Mouse (Mus musculus) mature B cell (primary cell): ENCODE measurements around the gene Gmds.

ENCODE experiments used
- in situ Hi-C: fragments of 300-500 bp; cut with MboI; formaldehyde crosslinking; loops from 2 replicates; pipeline ENCODE4 v1.14.3; 2019

Gmds gene

DNA sequence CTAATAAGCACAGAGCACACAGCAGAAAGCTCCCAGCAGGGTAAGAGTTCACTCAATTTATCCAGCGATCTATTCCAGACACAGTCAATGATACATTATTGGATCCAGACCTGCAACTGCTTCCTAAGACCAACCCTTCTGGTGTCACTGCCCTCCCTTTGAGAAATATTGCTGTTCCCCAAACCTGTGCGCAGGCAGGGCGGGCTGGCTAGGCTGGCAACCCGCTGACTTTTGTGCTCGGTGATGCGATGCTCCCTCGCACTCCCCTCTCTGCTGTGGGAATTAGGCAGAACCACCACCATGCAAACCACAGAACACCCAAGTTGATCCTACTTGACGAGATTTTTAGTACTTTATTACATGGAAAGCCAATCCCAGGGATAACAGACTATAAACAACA, 304.4 kb downstream of the Gmds start:
- in situ Hi-C loops: no loop called here

DNA sequence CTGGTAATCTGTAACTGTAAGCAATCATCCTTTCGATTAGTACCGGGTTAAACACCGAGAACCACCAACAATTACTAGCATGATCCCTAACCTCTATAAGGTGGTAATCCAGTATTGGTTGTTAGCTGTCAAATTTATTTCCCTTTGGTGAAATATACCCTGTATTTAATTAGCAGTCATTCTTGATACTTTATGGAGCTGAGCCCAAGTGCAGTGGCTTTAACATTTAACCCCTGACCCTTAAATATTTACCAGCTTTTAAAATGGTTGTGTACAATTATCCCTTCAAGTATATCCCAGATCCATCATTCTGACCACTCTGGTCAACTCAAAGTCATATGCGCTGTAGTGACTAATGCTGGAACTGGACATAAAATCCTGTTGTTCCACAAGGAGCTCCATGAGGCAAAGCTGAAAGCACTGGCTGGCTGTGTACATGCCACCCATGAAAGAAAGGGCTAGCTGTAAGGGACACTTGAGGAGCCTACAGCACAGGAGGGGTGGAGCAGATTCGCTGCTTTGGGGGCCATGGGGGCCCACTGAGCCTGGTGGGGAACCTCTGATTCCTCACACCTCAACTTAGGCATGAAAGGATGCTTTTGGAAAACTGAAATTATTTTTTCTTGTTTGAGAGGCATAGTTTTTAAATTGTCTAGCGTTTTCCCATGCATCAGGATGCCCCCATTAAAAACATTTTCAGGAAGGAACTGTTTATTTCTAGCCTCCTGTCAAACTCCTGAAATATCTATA, 312.1 kb downstream of the Gmds start:
- in situ Hi-C loops: no loop called here

DNA sequence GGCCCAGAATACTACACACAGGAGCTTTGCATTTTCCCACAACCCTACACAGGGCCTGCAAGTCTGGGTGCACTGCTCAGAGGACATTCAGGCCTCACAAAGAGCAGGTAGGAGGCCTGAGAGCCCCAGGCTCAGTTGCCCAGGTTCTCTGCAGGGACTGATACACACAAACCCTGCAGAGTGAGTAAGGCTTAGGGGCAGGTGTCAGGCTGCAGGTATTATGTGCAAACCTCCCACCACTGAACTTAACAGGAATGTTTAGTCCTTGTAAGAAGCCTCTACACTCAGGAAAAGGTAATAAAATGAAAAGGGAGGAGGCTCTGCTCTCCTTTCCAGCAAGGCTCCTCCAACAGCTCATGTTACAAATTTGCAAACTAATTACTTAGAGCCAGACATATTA, 313.7 kb downstream of the Gmds start:
- in situ Hi-C loops: no loop called here

DNA sequence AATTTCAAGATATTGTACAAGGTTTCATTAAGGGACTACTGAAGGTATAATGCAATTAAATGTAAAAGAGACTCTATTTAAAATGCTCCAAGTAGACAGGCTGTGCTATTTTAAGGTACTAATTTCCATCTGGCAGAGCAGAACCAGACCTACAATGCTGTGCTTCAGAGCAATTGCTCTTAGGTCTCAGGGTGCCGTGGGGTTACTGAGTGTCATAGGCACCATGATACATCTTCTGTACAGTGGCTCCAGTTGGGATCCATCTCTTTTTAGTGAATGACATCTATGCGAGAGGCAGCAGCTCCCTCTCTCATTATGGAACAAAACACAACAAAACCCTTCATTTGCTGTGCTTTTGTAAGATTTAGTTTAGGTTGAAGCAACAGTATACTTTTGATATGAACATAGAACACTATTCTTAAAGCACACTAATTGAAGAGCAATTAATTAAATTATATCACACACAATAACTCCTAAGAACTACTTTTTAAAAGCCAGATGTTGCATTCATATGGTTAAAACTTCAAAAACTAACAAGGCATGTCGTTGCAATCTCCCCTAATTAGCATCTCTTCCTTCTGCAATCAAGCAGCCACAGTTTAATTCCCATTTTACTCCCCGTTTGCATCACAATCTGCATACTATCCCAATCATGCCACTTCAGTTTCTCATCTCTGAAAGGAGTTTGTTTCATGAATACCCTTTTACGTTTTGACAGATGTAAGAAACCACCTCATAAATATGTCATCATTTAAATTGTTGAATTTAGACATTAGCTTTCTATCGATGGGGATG, 317.9 kb downstream of the Gmds start:
- in situ Hi-C loops: no loop called here

DNA sequence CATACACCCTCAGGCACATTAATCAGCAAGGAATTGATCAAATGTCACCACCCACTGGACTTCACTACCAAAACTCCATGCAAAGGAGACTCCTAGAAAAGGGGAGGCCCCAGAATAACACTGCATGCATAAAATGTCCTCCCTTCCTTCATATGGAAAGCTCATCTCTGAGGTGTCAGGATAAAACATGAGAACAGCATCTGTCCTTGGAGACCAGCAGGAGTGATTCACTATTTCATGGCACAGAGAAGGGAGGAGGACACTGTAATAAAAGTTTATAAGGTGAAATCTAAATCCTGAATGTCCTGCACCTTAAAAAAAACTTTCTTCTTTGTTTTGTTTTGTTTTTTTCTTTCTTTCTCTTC, 319.3 kb downstream of the Gmds start:
- in situ Hi-C loops: no loop called here

DNA sequence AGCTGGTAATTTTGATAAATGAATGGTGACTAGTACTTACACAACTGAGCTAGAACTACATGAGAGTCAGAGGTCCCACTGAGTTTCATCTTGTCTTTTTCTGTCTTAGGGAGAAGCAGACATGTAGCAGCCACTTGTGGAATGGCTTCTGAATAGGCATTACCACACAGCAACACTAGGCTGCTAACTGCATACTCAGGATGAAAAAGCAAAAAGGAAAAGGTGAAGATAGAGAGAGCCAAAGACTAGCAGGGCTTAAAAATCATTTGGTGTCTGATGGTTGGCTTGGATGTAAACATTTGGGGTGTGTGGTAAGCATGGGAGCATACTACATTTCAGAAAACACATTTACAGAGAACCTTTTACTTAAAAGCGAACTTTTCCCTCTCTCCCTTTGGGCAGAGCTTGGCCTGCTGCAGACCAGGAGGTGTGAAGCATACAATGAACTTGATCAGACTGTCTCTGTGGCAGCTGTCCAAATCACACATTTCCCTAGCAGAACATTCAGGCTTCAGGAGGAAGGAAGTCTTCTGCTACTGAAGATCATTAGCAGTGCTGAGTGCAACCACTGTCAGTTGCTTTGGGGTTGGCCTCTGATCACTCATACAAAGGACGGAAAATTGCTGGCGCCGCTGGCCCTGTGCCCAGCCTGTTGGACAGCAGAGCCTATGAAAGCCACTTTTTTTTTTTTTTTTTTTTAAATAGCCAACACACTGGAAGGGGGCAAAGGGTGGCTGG, 319.9 kb downstream of the Gmds start:
- in situ Hi-C loops: no loop called here

DNA sequence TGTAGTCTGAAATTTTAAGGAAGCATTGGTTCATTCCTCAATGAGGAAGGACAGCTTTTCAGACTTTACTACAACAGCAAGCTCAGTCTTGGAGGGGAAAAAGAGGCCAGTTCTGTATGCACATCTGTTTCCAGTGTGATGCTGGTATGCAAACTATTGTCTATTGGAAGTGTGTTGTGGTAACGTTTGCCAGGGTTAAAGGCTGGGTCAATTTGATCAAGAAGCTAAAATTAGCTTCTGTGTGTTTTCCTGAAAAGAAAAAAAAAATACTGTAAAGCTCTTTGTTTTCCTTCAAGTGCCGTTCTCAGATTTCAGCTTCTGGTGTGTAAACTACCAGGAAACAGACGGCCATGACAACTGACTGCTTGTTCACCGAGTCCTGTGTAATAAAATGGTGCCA, 329.7 kb downstream of the Gmds start:
- in situ Hi-C loops: no loop called here

DNA sequence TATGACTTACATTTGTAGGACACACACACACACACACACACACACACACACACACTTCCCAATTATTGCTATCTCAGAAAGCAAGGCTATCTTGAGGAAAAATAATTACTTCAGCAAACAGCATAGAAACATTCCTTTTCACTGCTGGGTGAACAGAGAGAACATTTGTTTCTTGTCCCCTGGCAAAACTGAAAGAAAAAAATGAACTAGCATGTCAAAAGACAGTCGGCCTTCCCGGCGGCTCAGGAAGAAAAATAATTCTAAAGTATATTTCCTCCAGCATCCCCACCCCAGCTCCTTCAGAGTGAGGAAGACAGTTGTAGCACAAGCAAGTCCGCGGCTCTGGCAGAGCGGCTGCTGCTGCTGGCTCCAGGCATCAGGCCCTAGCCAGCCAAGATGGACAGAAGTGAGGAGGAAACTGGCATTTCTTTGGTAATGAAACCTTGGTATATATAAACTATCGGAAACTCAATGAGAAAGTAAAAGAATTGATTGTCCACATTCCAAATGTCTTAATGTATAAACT, 330.4 kb downstream of the Gmds start:
- in situ Hi-C loops: no loop called here

DNA sequence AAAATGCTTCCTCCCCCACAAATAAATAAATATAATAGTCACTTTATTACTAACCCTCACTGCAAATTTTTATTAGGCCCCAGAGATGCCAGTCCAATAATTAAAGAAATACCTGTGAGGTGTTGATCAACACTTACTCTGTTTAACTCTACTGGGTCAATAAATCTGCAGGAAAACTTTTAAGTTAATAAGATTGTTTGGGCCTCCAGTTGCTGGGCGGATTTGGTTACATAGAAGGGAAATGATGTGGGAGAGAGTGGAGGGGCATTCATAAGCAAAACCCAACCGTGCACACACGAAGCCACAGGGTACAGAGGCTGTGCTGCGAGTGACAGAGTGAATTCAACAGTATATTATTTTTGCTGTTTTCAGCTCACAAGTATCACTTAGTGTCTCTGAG, 345.1 kb downstream of the Gmds start:
- in situ Hi-C loops: no loop called here

DNA sequence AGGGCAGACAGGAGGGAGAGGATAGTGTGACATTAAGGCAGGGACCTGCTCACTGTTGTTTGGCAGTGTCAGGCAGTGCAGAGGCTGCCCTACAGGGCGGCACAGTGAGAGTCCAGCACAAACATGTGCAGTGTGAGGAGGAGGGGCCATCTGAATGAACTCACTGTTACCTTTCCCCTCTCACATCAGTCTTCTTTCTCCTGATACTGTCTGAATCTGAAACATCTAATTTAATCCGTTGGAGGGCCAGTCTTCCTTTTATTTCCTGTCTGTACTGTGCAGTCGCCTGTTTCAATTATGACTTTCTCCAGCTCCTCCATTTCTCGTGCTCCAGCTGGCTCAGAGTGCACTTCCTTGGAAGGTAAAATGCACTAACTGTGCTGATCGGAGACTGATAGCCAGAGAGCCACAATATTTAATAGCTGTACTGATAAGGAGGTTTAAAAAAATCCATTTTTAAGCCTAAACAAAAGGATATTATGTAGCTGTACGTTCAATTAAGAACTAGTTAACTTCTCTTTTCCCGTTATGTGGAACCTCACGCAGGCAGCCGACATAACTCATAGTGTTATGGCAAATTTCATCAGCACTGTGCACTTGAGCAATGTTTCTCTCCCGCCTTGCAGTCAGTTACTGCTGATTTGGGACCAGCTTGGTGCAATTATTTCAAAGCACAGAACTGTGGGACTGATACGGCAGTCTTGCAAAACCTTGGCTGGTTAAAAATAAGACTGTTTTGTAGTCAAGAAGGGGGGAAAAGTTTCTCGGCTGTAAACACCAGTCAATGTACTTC, 345.9 kb downstream of the Gmds start:
- in situ Hi-C loops: no loop called here

DNA sequence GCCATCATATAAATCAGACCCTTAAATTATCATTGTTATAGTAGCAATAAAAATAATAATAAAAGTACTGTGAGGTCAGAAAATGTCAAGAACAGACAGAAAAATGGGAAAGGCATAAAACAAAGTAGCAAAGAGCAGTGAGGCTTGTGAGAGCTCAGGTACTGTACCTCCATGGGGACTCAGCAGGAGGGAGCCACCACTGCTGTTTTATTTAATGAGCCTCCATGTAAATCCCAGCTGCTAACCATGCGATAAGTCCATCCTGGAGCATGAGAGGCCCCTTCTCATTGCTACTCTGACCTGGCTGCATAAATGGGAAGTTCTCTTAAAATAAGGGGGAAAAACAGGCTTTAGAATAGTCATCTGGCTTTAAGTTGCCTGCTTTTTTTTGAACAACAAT, 357.3 kb downstream of the Gmds start:
- in situ Hi-C loops: no loop called here

DNA sequence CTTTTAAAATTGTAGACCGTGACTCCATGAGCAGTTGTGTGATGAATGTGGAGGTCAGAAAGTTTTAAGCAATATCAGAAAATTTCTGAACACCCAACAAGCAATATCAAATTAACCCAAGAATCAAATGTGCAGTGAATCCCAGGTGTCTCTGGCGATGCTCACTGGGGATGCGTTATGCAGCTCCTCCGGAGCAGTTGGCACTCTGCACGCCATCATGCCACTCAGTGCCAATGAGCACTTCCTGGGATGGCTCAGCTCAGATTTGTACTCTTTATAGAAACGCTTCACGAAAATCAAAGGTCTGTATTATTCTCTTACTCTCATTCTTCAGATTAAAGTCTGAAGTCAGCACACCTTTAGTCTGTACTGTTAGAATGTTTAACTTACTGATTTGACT, 360.4 kb downstream of the Gmds start:
- in situ Hi-C loops: no loop called here

DNA sequence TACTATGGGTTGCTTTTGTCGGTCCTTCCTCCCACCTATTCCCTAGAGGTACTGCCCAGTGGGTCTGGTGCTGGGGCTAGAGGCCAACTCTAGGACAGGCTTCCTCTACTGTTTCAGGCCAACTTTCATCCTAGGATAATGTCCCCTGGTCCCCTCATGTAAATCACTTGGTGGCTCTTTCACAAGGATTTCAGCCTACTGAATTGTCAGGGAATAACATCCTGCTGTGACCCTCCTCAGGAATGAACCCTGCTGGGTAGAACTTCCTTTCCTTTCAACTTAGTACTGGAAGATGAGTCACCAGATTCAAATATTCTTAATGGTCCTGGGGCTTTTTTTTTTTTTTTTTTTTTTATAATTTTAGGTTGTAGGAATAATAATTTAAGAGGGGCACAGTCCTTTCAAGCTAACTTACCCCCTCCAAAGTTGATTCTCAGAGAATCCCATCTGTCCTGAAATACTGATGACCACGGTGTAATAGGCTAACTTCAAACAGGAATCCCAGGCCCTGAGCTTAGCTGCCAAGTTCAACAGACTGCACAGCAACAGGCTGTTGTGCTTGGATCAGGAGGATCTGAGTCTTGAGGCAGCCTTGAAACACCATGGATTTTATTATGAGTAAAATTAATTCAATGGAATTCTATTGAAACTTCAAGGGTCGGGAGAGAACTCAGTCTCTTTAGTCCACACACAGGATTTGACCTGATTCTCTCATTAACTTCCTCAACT, 363.6 kb downstream of the Gmds start:
- in situ Hi-C loops: no loop called here

DNA sequence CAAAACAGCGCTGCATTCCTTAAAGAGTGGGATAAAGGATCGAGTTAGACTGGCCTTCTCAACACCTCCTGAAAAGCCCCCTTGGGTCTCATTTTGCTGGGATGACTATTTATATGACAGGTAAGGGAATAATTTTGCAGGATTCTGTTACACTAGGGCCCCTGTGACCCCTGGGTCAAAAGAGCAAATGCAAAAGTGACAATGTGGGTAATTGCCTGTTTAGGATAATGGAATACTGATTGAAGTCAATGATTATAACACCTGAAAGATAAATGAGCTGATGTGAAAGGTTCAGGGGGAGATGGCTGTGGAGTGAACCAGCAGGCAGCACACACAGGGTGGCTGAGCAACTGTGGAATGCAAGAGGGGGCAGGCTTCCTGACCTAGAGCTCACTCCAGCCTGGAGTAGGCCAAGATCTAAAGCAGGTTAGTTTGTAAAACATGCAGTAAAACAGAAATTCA, 367.5 kb downstream of the Gmds start:
- in situ Hi-C loops: no loop called here

DNA sequence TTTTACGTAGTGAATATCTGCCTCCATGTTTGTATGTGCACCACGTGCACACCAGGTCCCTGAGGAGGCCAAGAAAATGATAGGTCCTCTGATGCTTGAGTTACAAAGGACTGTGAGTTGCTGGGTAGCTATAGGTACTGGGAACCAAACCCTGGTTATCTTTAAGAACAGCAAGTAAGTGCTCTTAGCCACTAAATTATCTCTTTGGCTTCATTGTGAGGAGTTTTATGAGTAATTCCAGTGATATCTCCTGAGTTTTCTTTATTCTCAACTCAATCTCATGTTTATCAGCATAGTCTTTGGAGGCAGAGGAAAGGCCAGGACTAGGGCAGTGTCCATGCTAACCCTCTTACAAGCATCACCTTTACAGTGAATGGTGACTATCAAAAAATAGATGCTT, 370.3 kb downstream of the Gmds start:
- in situ Hi-C loops: no loop called here

DNA sequence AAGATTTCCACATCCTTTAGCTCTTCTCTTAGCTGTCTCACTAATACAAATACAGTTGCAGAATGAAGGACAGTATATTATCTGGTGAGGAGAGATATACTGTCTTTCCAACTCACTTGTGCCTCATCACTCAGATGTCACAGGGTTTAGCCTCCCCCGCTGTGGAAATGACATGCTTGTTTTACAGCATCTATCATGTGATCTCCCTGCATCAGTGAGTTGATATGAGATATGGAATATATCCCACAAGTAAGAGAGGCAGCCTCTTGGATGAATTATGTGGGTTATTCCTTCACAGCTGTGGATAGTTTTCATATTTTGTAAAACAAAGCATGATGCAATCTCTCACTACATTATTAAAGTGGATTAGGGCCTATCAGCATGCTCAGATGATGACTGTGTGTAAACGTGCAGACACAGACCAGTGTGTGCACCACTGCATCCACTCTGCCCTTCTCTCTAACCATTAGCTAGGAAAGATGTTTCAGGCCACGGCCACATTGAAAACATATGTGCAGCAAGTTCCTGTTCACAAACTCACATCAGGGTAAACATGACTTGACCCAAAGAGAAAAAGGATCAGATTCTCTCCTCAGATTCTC, 371.5 kb downstream of the Gmds start:
- in situ Hi-C loops: no loop called here

DNA sequence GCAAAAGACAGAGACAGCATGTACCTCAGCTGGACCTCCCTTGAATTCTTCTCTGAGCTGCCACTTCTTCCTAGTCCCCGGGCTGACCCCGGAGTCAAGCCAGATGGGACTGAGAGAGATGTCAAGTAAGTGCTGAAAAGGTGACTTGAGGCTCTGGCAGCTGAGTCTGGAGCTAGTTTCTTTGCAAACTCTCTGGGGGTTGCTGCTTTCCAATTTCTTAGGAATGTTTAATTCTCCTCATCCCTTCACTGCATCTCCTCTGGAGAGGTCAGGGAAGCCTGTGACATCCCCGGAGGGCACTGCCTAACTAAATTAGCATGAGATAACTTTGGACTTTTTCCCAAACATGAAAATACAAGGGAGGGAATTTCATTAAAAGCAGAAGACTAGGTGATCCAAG, 378.0 kb downstream of the Gmds start:
- in situ Hi-C loops: no loop called here

DNA sequence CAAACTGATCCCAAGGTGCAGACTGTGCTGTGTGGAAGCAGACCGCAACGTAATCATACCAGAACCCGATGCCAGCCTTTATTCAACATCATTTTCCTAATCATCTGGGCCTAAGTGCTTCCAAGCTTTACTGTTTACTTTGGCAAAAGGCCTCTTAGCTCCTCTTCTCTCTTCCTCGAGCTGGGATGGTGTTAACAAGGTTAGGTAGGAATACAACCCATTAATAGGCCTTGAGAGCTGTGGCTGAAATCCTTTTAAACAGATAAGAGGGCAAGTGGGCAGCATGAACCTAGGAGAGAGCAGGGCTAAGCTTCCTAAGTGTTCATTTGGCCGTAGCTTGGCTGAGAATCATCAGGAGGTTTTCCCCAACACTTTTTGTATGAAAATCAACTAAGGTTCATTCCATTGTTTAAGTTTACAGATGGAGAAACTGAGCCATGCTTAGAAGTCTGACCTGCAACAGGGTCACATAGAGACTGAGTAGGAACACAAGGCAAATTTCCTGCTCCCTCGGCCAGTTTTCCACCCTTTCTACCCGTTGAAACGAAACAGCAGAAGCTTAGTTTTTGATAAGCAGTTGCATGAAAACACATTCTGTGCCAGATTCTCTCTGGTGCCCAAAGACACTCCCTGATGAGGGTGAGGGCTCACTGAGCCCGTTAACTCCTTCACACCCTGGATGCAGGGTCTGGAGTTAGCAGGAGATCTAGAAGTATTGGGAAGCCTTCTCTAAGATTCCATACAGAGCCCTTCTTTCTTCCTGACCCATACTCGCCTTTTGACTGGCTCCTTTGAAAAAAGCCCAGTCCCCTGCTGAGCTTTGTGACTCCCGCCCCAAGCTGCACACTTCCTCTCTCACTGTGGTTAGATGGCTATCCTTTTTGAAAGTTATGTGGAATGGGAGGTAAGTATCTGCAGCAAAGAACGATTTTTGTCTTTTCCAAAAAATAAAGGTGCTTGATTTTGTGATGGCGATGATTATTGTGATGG, 379.9 kb downstream of the Gmds start:
- in situ Hi-C loops: no loop called here

DNA sequence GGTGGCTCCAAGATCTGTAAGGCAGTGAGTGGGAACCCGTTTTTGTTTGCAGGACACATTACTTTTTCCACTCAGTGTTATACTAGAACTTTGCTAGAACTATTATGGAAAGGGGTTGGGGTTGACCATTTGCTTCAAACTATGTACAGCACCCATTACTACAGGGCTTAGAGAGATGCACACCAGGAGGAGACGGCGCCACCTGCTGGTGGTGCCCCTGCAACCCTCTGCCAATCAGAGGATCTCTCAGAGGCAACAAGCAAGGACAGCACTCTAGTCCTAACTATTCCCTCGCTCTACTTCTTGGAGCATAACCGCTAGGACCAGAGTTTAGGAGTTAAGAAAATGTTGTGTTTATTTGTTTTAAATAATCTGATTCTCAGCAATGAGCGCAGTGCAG, 382.0 kb downstream of the Gmds start:
- in situ Hi-C loops: no loop called here
